Mouse (Mus musculus): ENCODE measurements at regions not wholly inside any gene's neighbourhood (a gene's known extent, or its start where the extent isn't known, plus 50 kb on each side); places are given as distances from the start of the nearest gene placed in this dataset.

DNA sequence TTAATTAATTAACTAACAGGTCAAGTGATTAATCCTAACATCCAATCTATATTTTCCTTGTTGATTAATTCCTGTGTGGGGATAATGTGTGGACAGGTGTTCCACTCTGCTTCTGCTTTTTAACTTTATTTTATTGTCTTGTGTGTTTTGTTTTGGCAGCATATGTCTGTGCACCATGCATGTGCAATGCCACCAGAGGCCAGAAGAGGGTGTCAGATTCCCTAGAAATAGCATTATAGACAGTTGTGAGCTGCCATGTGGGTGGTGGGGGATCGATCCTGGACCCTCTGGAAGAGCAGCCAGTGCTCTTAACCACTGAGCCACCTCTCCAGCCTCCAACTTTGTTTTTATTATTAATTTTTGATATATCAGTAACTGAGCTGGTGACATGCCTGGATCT is 65.6 kb downstream of the En1 start:
- no peak for DNase-seq (ENCODE audit: low read depth, low spot score)

DNA sequence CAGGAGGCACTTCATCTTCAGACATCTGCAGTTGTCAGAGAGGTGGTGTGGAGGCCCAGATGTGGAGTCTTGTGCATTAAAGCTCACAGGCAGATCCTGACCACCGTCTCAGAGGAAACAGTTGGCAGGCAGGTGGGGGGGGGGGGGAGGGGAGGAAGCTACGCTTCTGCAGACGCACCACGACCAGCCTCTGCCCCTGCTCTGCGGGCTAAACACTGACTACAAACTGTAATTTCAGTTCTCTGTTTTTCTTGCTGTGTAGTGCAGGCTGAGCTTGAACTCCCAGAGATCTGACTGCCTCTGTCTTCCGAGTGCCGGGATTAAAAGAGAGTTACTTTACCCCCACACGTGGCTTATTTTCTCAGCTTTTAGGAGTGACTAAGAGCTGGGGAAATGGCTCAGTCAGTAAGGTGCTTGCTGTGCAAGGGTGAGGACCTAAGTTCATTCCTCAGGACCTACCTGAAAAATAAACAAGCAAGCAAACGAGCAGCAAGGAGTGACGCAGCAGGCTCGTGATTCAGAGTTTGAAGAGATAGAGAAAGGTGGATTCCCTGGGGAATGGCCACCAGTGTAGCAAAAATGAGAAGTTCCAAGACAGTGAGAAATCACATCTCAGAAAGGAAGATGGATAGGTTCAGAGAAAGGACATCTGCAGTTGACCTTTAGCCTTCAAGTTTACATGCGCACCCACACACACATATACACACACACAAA is 81.5 kb downstream of the En1 start:
- DNase-seq (ENCODE audit: low read depth, low spot score) = no peak

DNA sequence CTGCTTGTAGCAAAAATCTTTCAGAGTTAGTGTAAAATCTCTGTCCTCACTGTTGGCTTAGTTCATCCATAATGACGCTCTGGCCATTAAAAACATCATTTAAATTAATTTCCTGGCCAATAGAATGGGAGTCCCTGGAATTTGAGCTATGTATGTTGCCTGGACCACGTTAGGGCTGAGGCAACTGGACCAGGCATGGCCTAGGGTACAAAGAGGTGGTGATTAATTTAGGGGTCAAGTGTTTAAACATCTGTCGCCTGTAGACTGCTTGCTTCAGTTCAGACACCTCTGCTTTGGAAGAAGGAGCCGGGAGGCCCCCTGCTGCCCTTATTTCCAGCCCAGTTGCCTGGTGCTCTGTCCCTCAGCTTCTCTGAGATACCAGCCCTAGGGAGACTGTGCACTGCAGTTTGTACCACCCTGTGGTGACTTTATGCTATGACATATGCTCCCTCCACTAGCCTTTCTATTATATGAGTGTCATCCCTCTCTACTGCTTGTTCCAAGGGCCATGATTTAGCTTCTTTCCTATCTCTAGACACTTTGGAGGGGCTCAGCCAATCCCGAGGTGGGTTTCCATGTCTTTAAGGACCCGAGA is 83.5 kb downstream of the En1 start:
- no peak for DNase-seq (ENCODE audit: low read depth, low spot score)

DNA sequence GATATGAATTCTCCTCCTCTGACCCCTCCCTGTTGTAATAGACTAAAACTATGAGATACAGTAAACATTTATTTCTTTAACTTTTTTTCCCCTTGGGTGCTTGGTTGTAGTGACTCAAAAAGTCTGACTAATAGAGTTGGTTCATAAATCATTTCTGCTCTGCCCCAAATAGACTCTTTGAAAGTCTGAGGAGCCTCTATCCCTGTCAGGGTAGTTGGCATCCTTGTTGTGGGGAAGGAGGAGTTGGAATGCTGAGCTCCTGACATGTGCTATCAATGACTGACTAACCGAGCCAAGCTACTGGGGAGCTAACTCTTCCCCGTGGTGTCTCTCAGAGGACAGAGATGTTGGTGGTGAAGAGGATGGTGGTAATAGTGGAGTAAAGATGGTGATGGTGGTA is 89.4 kb downstream of the En1 start:
- DNase-seq (ENCODE audit: low read depth, low spot score) = no peak

DNA sequence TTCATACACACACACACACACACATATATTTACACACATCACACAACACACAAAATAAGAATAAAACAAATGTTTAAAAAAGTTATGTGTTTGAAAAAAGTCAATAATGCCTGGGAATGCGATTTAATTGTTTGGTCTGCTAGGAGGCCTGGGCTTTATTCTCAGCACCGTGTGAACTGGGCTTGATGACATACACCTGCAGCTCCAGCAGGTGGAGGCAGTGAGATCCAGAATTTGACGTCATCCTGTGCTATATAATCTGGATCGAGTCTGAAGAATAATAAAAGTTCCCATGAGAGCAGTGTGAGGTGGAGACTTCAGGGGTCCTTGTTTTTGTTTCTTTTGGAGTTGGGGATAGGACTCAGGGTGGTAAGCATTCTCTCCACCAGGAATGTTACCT is 96.0 kb downstream of the En1 start:
- DNase-seq (ENCODE audit: low read depth, low spot score) = no peak

DNA sequence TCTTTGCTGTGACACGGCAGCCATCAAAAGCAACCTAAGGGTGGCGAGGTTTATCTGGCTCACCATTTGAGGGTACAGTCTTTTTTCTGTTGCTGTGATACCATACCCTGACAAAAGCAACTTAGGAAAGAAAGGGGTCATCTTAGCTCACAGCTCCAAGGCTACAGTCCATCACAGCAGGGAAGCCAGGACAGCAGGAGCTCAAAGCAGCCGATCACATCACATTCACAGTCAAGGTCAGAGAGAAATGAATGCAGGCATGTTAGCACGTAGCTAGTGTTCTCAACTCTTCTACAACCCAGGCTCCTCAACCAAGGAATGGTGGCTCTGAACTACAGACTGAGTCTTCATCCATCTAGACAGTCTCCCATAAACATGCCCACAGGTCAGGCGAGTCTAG is 102.0 kb downstream of the En1 start:
- no peak for DNase-seq (ENCODE audit: low read depth, low spot score)

DNA sequence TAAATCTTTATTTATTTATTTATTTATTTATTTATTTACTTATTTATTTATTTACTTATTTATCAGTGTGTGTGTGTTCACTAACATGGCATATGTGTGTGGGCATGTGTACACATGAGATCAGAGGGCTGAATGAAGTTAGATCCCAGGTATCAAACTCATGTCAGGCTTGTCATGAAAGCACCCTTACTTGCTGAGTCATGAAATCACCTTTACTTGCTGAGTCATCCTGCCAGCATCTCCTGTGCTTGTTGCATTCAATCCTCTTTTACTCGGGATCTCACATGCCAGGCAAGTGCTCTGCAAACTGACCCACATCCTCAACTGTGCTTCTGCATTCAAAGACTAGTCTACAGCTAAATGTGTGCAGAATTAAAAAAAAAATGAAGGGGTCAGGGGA is 103.8 kb downstream of the En1 start:
- no peak for DNase-seq (ENCODE audit: low read depth, low spot score)

DNA sequence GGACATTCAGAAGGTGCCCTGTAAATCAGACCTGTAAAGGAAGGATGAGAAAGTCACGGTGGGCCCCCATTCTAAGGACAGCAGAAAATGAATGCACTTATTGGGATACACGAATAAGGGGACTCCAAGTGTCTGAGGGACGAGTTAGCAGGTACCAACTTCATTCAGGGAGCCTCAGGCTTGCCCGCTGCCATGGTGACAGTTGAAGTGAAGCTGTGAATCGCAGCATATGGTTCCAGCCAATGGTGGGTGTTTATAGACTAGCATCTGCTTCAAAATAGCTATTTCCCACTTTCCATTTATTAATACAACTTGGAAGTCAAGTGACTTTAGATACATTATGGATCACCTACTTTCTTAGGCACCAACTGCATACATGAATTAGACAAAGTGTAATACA is 106.3 kb downstream of the En1 start:
- DNase-seq (ENCODE audit: low read depth, low spot score) = no peak

DNA sequence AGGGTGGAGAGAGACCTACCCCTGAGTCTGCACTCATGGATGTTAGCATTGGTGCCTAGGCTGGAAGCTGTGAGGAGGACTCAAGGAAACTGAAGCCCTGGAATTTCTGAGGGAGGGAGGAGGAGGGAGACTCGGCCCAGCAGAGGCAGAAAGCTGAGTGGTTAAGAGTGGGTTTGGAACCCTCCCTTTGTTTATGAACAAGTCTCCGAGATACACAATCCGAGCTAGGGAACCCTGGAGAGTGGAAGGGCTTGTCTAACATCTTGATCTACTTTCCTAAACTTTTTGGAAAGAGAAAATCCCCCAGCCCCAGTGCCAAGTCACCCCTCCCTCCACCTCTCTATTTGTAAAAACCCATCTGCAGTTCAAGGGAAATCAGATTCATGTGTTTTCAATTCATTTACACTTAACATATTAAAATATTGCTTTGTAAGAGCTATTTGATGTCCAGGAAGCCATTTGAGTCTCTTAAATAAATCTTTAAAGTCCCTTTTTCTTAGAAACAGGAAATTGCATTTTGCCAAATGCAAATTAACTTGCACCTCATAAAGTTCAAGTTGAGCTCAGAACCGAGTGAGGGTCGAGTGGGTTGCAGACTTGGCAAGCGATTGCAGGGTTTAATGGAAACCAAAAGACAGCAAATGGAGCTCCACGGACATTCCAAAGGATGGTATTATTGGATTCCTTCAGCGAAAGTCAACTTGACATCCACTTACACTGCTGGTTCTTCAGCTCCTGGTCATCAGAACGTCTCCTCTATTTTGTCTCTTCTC is 113.1 kb downstream of the En1 start:
- no peak for DNase-seq (ENCODE audit: low read depth, low spot score)

DNA sequence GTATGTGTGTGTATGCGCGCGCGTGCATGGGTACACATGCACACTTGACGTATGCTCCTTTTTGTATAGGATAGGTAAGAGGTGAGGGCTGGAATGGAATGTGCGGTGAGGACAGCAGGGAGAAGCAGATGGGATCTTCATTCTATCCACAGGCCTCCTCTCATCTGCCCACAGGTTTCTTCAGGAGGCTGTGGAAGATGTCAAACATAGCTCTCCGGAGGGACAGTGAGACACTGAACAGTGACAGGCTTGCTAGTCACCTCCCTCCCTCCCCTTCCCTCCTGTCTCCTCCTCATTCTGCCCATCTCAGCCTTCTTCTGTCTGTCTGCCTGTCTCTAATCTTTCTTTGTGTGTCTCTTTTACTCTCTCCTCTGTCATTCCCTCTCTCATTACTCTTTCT is 124.6 kb downstream of the En1 start:
- DNase-seq (ENCODE audit: low read depth, low spot score) = no peak

DNA sequence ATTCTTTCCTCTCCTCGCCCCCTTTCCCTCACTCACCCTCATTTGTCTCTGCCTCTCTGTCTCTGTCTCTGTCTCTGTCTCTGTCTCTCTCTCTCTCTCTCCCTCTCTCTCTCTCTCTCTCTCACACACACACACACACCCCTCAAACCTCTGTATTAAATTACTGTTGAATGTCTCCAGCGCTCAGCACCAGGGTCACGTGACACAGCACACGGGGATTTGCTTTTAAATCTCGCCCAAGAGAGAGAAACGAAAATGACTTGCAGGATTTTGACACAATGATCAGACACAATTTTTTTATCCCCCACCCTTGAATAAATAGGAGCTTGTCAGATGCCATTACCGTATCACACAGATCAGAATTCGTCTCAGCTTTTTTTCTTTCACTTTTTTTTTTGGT is 125.2 kb downstream of the En1 start:
- DNase-seq (ENCODE audit: low read depth, low spot score) = no peak

DNA sequence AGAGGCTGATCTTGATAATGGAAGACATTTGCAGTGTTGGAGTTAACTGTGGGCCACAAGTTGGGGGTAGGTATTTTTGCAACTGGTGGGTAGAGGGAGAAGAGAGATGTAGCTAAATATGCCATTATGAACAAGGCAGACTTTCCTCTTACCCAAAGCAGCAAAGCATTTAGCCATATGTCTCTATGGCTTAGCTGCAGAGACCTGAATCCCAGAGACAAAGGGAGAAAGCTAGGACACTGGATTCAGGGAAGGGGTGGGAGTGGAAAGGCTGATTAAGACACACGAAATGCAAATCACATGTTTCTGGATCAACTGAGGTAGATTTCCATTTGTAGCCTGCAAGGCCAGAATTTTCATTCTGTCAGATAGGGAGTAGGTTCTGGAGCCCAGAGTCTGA is 129.8 kb downstream of the En1 start:
- DNase-seq (ENCODE audit: low read depth, low spot score) = no peak

DNA sequence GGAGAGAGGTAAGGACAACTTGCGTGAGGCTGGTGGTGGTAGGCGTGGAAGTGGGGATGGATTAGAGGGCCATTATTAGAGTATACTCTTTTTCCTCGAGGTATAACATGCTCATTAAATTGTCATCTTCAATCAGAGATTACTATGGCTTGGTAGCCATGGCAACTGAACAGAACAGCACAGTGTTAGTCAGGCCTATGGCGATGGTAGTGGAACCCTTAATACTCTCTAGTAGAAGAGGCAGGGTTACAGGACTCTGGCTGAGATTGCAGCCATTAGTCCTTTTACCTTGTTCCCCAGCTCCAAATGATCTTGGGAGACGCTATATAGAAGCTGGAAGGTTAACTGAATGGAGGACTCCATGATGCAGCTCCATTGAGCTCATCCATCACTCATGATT is 131.5 kb downstream of the En1 start:
- DNase-seq (ENCODE audit: low read depth, low spot score) = no peak

DNA sequence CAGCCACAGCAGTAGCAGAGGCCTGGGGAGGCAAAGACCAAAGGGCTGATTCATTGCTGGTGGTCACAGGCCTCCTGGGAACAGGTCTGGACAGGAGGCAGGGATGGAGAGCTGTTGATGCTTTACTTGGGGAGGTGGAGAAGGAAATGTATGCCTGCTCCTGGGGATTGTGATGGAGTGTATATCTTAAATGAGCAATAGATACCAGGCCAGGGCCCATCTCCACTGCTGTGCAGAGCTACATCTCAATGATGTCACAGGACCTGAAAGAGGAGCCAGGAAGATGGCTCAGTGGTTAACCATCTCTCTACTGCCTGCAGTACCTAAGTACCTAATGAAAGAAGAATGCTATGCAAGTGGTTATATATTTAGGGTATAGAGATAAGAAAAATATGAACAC is 132.6 kb downstream of the En1 start:
- DNase-seq (ENCODE audit: low read depth, low spot score) = no peak

DNA sequence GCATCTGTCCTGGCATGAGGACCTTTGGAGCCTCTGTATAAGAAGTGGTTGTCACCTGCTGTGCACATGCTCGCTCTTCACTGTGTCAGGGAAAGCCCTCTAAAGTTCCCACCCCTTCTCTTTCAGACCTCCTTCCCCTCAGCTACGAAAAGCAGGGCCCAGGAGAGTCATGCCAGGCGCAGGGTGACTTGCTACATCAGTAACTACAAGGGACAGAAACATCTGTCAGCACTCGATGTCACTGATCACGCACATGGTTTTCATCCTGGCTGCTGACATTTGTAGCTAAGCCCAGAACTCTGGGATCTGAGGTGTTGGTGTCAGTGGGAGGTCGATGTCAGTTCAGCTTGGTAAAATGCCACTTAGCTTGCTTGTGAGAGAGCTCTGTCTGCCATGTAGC is 137.3 kb downstream of the En1 start:
- DNase-seq (ENCODE audit: low read depth, low spot score) = no peak

DNA sequence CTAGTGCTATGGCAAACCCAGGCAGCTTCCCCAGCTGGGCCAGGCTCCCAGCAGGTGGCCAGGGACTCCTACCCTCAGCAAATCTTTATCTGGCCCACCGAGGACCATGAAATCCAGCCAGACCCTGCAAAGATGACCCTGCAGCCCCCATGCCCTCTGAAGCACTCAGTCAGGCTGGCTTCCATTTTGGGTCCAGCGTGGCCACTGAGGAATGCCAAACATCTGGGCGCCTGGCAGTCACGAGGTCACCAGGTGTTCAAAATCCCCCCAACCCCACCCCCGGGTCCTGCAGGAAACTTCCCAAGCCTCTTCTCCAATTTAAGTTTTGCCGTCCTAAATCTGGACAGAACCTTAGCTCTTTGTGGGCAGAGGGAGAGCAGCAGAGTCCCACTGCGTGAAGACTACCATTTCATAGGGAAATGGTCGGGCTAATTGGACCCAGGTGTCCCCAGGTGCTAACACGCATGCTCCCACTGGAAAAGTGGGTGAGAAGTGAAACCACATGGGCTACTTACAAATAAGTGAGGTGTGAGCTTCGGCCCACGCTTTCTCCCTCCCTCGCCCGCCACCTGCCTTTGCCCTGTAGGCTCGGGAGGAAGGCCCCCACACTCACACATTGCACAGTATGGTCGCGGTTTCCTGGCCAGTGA is 139.0 kb downstream of the En1 start:
- DNase-seq (ENCODE audit: low read depth, low spot score) = no peak

DNA sequence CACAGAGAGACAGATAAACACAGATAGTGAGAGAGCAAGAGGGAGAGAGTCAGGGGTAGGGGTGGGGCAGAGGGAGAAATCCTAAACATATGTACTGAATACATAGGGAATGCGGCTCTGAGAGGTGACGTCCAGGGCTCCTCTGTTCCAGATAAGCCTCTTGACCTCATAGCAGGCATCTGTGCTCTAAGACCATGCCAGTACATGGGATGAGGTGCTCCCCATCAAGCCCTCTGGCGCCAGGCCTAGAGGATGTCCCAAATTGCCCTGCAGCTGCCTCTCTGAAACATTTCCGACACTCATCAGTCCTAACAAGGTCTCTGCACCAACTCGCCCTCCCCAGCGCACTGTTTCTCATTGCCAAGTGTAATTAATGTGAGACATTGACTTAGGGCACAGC is 146.7 kb downstream of the En1 start:
- DNase-seq (ENCODE audit: low read depth, low spot score) = no peak

DNA sequence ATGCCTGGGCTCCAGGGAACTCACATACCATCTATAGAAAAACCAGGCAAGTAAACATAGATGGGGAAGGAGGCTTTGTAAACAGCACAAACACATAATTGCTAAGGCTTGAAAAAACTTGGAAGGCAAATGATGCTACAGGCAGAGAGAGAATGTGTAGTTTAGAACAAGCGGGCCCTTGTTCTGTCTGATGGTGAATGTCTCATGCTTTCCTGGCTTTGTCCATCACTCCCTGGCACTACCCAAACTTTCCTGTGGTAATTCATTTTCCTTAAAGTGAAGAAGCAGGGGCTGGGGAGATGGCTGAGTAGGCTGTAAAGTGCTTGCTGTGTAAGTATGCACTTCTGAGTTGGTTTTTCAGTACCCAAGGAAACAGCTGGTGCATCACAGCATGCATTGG is 151.2 kb downstream of the En1 start:
- DNase-seq (ENCODE audit: low read depth, low spot score) = no peak

DNA sequence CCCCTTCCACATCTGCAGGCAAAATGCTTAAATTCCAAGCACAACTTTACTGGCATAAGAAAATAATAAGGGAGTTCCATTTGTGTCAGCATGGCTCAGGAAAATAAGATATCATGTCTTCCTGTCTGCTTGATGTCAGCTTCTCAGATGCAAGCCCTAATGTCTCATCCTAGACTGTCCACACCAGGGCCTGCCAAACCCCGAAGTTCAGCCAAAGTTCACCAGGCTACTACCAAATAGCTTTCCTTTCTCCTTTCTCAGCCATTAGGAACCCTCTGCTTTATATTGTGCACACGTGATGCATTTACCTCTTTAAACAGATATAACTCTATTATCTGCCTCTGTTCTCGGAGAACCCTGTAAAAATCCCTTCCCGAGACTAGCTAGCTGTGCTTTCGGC is 152.1 kb downstream of the En1 start:
- no peak for DNase-seq (ENCODE audit: low read depth, low spot score)

DNA sequence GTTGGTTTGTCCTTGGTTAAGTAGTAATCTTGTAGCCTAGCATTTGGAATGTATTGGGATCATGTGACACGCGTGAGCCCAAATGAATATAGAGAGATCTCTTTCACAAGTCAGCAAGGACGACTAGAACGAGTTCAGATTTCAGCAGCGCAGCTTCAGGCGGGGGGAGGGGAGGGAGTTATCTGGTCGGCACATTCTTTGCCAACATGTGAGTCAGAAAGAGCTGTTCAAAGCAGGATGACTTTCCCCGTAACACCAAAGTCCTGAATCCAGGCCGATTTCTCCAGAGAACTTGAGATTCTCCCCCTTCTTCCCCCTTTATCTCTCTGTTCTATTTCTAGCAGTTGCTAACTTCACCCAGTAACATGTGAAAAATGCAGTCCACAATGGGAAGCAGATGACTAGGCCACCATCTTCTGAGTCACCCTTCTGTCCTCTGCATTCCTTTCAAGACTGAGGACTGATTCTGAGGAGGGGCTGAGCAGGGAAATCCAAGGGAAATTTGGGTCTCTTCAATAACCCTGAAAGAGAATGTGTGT is 155.1 kb downstream of the En1 start:
- DNase-seq (ENCODE audit: low read depth, low spot score) = no peak

DNA sequence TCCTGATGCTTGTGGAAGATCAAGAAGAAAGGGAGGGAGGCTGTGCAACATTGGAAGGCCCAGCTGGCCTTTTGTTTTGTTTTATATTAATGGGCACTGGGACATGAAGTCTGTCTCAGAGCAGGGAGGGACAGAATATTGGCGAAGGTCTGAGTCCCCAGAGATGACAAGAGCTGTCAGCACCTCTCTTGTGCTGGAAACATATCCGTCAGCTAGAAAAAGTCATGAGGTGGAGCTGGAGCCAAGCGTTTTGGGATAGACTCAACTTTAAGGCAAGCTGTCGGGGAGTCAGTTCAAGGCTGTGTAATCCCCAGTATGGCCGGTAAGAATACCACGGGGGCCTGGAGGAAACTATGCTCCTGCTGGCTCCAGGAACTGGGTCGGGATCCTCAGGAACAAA is 156.0 kb downstream of the En1 start:
- no peak for DNase-seq (ENCODE audit: low read depth, low spot score)

DNA sequence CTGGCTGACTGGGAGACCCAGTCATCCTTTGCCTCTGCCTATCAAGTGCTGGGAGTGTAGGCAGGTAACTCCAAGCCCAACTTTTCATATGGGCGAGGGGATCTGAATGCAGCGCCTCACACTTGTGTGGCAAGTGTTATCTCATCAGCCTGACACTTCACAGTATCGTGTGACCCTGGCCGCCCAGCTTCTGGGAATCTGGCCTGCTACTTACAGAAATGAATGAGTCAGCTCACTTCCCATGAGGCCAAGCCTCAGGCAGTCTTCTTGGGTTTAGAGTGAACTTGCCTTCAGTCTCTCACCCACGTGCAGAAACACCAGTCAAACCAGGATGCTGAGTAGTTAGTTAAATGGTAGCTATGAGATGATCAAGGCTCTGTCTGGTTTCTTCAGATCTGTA is 156.5 kb downstream of the En1 start:
- no peak for DNase-seq (ENCODE audit: low read depth, low spot score)
